Mouse (Mus musculus) intestine, embryonic 14.5 days (tissue): ENCODE results near the gene Apob. TPM values are rescaled to one million over a fixed set of nuclear protein-coding genes. Genes with fewer than 3 reads are reported as not detected.
A peak's percentile ranks its signal among the peaks of the same experiment; 100 is the strongest.
"Not testable (repeated sequence)": the region's sequence is repeated elsewhere in the genome, so short reads cannot be mapped to it uniquely, and the experiment has no call there.

ENCODE experiments used
- ATAC-seq: fragments of 200-750 bp; cut with Nextera tagmentation; replicated peaks from 2 replicates; pipeline ENCODE4 v1.8.0; 2017; ENCODE audit warnings: low read depth, moderate number of reproducible peaks, moderate TSS enrichment, moderate library complexity; ENCODE audit not compliant: low FRiP score, low TSS enrichment
- DNase-seq: peaks from one replicate; pipeline ENCODE4 v3.0.0-alpha.2; 2018; ENCODE audit warnings: low spot score
- H3K27ac ChIP-seq: fragments of 300-500 bp; sonication (generic); 2 replicates; pipeline ENCODE4 v1.5.1; 2014; ENCODE audit warnings: low read depth, mild to moderate bottlenecking, control low read depth
- H3K27me3 ChIP-seq: fragments of 300-500 bp; sonication (generic); replicated peaks from 2 replicates; pipeline ENCODE4 v1.6.1; 2014; ENCODE audit warnings: low read length, control low read depth; ENCODE audit not compliant: control insufficient read depth, insufficient read depth
- H3K36me3 ChIP-seq: fragments of 300-500 bp; sonication (generic); 2 replicates; pipeline ENCODE4 v1.6.1; 2014; ENCODE audit warnings: low read length, control low read depth; ENCODE audit not compliant: control insufficient read depth, insufficient read depth
- H3K4me1 ChIP-seq: fragments of 300-500 bp; sonication (generic); replicated peaks from 2 replicates; pipeline ENCODE4 v1.6.1; 2014; ENCODE audit warnings: low read length, control low read depth, mixed read lengths; ENCODE audit not compliant: control insufficient read depth, insufficient read depth
- H3K4me2 ChIP-seq: fragments of 300-500 bp; sonication (generic); 2 replicates; pipeline ENCODE4 v1.6.1; 2014; ENCODE audit warnings: low read length
- H3K4me3 ChIP-seq: fragments of 300-500 bp; sonication (generic); 2 replicates; pipeline ENCODE4 v1.5.1; 2014; ENCODE audit warnings: low read depth, low read length, control low read depth, mixed read lengths
- H3K9ac ChIP-seq: fragments of 300-500 bp; sonication (generic); 2 replicates; pipeline ENCODE4 v1.6.1; 2014; ENCODE audit warnings: mild to moderate bottlenecking, low read length
- H3K9me3 ChIP-seq: fragments of 300-500 bp; sonication (generic); 2 replicates; pipeline ENCODE4 v1.6.1; 2016; ENCODE audit warnings: low read length, control low read depth; ENCODE audit not compliant: control insufficient read depth
- WGBS: fragments of 180-500 bp; shearing (Covaris S2); extraction: QIAGEN DNeasy Blood & Tissue Kit; methylation state at CpG from one replicate; pipeline ENCODE4 v1.1.7; 2014; 5-methylcytosine and 5-hydroxymethylcytosine counted together
- polyA plus RNA-seq: library from polyadenylated mRNA; unstranded; fragments of >200 nt; fragmentation: Nextera tagmentation; extraction: Ambion mirVana; gene quantifications from 2 replicates; pipeline ENCODE4 v1.2.1, GENCODE M21; 2014

Gene Apob
- polyA plus RNA-seq, 1 experiment from 2014 or later = 40.7 TPM

GRCm38 (mm10) chr12:8030057-8030456 lies 52.6 kb downstream of the Apob start:
- H3K36me3 ChIP-seq = no peaks in the 10 kb centered on the region
- no peaks in the 10 kb centered on the region for H3K4me1 ChIP-seq
- no peak for ATAC-seq
- H3K27ac ChIP-seq = no peak overlapping the region
- H3K9me3 ChIP-seq = no peaks in the 10 kb centered on the region
- no peak overlapping the region for H3K9ac ChIP-seq
- DNase-seq = peak; percentile 24
- 22% methylated on average over 2 of the region's 2 CpGs for WGBS
- no peak overlapping the region for H3K4me3 ChIP-seq
- H3K4me2 ChIP-seq = no peak overlapping the region
- H3K27me3 ChIP-seq = no peaks in the 10 kb centered on the region

GRCm38 (mm10) chr12:8031169-8031568 lies 53.7 kb downstream of the Apob start:
- not testable (repeated sequence) for H3K4me3 ChIP-seq, H3K9ac ChIP-seq, H3K27me3 ChIP-seq, H3K36me3 ChIP-seq, ATAC-seq, H3K27ac ChIP-seq, H3K4me1 ChIP-seq, H3K9me3 ChIP-seq, H3K4me2 ChIP-seq
- 65% methylated on average over 1 of the region's 1 CpGs for WGBS
- DNase-seq = peak; percentile 21

GRCm38 (mm10) chr12:8031595-8032358 lies 54.3 kb downstream of the Apob start:
- no peak for ATAC-seq
- Histone ChIP-seq H3K9ac (no peak overlapping the region), H3K4me3 (no peak overlapping the region), H3K9me3 (no peaks in the 10 kb centered on the region), H3K4me1 (no peaks in the 10 kb centered on the region), H3K27ac (no peak overlapping the region), H3K4me2 (no peak overlapping the region), H3K36me3 (no peaks in the 10 kb centered on the region), H3K27me3 (no peaks in the 10 kb centered on the region)
- DNase-seq = peak; percentile 48
- WGBS = 68% methylated on average over 14 of the region's 14 CpGs

GRCm38 (mm10) chr12:8032359-8032755 lies 54.9 kb downstream of the Apob start:
- Histone ChIP-seq H3K27me3 (no peaks in the 10 kb centered on the region), H3K9ac (no peak overlapping the region)
- 55% methylated on average over 4 of the region's 4 CpGs for WGBS

GRCm38 (mm10) chr12:8038081-8038730 lies 60.8 kb downstream of the Apob start:
- Histone ChIP-seq H3K36me3 (no peaks in the 10 kb centered on the region), H3K4me3 (no peak overlapping the region), H3K9ac (no peak overlapping the region), H3K4me1 (no peaks in the 10 kb centered on the region), H3K27ac (no peak overlapping the region), H3K27me3 (no peaks in the 10 kb centered on the region), H3K9me3 (no peaks in the 10 kb centered on the region), H3K4me2 (no peak overlapping the region)
- WGBS = 88% methylated on average over 3 of the region's 3 CpGs
- ATAC-seq (no peak), DNase-seq (peak; percentile 13)

More at GRCm38 (mm10) chr12:8032359-8032755, 54.9 kb downstream of the Apob start:
- Histone ChIP-seq H3K27ac (no peak overlapping the region), H3K4me3 (no peak overlapping the region), H3K4me1 (no peaks in the 10 kb centered on the region), H3K9me3 (no peaks in the 10 kb centered on the region), H3K4me2 (no peak overlapping the region), H3K36me3 (no peaks in the 10 kb centered on the region)
- ATAC-seq (no peak), DNase-seq (peak; percentile 35)

- Histone ChIP-seq H3K4me3 (no peak overlapping the region), H3K9ac (no peak overlapping the region), H3K9me3 (no peaks in the 10 kb centered on the region), H3K27ac (no peak overlapping the region), H3K36me3 (no peaks in the 10 kb centered on the region), H3K4me2 (no peak overlapping the region), H3K4me1 (no peaks in the 10 kb centered on the region), H3K27me3 (no peaks in the 10 kb centered on the region)
- ATAC-seq (no peak), DNase-seq (no peak)
- WGBS = 71% methylated on average over 7 of the region's 7 CpGs
These were observed 65.4 kb downstream of the Apob start for GRCm38 (mm10) chr12:8042626-8043394.

GRCm38 (mm10) chr12:8047046-8047445 lies 69.6 kb downstream of the Apob start:
- WGBS = 97% methylated on average over 2 of the region's 2 CpGs
- no peak for DNase-seq
- no peaks in the 10 kb centered on the region for H3K4me1 ChIP-seq
- H3K27me3 ChIP-seq = no peaks in the 10 kb centered on the region
- H3K4me2 ChIP-seq = no peak overlapping the region
- H3K27ac ChIP-seq = no peak overlapping the region
- H3K9me3 ChIP-seq = no peaks in the 10 kb centered on the region
- H3K9ac ChIP-seq = no peak overlapping the region
- no peak overlapping the region for H3K4me3 ChIP-seq
- no peak for ATAC-seq
- no peaks in the 10 kb centered on the region for H3K36me3 ChIP-seq

GRCm38 (mm10) chr12:8047789-8048309 lies 70.4 kb downstream of the Apob start:
- Histone ChIP-seq H3K9ac (no peak overlapping the region), H3K9me3 (no peaks in the 10 kb centered on the region), H3K27ac (no peak overlapping the region), H3K4me2 (no peak overlapping the region), H3K4me1 (no peaks in the 10 kb centered on the region), H3K27me3 (no peaks in the 10 kb centered on the region), H3K4me3 (no peak overlapping the region), H3K36me3 (no peaks in the 10 kb centered on the region)
- 46% methylated on average over 1 of the region's 1 CpGs for WGBS
- DNase-seq (no peak), ATAC-seq (no peak)
